Mouse (Mus musculus) lung, postnatal 14 days (tissue): Measurements from ENCODE around the gene Mbd5.
"Not testable (repeated sequence)": the region's sequence is repeated elsewhere in the genome, so short reads cannot be mapped to it uniquely, and the experiment has no call there.

Experiments
- DNase-seq: peaks from one replicate; pipeline ENCODE4 v3.0.0; 2021

Gene Mbd5

GRCm38 (mm10) chr2:49169766-49170165 is 220.5 kb downstream of the Mbd5 start:
- no peak for DNase-seq

- DNase-seq: no peak
These were observed 227.7 kb downstream of the Mbd5 start for GRCm38 (mm10) chr2:49177015-49177414.

GRCm38 (mm10) chr2:49190984-49191383 is 241.7 kb downstream of the Mbd5 start:
- DNase-seq: no peak

- DNase-seq: no peak
These were observed 242.4 kb downstream of the Mbd5 start for GRCm38 (mm10) chr2:49191695-49192094.

GRCm38 (mm10) chr2:49204081-49204480 is 254.8 kb downstream of the Mbd5 start:
- DNase-seq: no peak

- not testable (repeated sequence) for DNase-seq
These were observed 256.4 kb downstream of the Mbd5 start for GRCm38 (mm10) chr2:49205692-49206091.

- no peak for DNase-seq
These were observed 260.0 kb downstream of the Mbd5 start for GRCm38 (mm10) chr2:49209349-49209748.

- no peak for DNase-seq
These were observed 261.1 kb downstream of the Mbd5 start for GRCm38 (mm10) chr2:49210408-49210807.

- no peak for DNase-seq
These were observed 280.4 kb downstream of the Mbd5 start for GRCm38 (mm10) chr2:49229725-49230124.

- no peak for DNase-seq
These were observed 284.8 kb downstream of the Mbd5 start for GRCm38 (mm10) chr2:49234064-49234463.

GRCm38 (mm10) chr2:49241715-49242114 is 292.4 kb downstream of the Mbd5 start:
- no peak for DNase-seq

GRCm38 (mm10) chr2:49264092-49264491 is 314.8 kb downstream of the Mbd5 start:
- DNase-seq: no peak

- no peak for DNase-seq
These were observed 323.1 kb downstream of the Mbd5 start for GRCm38 (mm10) chr2:49272295-49272967.

GRCm38 (mm10) chr2:49276017-49276722 is 326.9 kb downstream of the Mbd5 start:
- no peak for DNase-seq

GRCm38 (mm10) chr2:49280496-49280895 is 331.2 kb downstream of the Mbd5 start:
- no peak for DNase-seq

- DNase-seq: no peak
These were observed 334.3 kb downstream of the Mbd5 start for GRCm38 (mm10) chr2:49283583-49283982.

GRCm38 (mm10) chr2:49286965-49287364 is 337.7 kb downstream of the Mbd5 start:
- no peak for DNase-seq

GRCm38 (mm10) chr2:49291709-49292108 is 342.4 kb downstream of the Mbd5 start:
- no peak for DNase-seq

GRCm38 (mm10) chr2:49312629-49313447 is 363.5 kb downstream of the Mbd5 start:
- peak; percentile 88 for DNase-seq

- no peak for DNase-seq
These were observed 384.3 kb downstream of the Mbd5 start for GRCm38 (mm10) chr2:49333594-49333993.

- DNase-seq: no peak
These were observed 386.0 kb downstream of the Mbd5 start for GRCm38 (mm10) chr2:49335267-49335666.

GRCm38 (mm10) chr2:49344287-49344686 is 395.0 kb downstream of the Mbd5 start:
- DNase-seq: no peak

GRCm38 (mm10) chr2:49345786-49346185 is 396.5 kb downstream of the Mbd5 start:
- DNase-seq: no peak

- peak; percentile 79 for DNase-seq
These were observed 400.5 kb downstream of the Mbd5 start for GRCm38 (mm10) chr2:49349813-49350212.
